Mouse (Mus musculus) ES-Bruce4 (cell line): ENCODE measurements at regions not wholly inside any gene's neighbourhood (a gene's known extent, or its start where the extent isn't known, plus 50 kb on each side); places are given as distances from the start of the nearest gene placed in this dataset.

ENCODE experiments used
- H3K27ac ChIP-seq: 2 replicates; pipeline ENCODE4 v1.5.1; 2012; ENCODE audit warnings: low read length, inconsistent platforms; ENCODE audit not compliant: insufficient read depth
- H3K27me3 ChIP-seq: 2 replicates; pipeline ENCODE4 v1.6.1; 2012; ENCODE audit warnings: mild to moderate bottlenecking, low read length, inconsistent platforms; ENCODE audit not compliant: control insufficient read depth, poor library complexity, insufficient read depth, severe bottlenecking
- H3K36me3 ChIP-seq: 2 replicates; pipeline ENCODE4 v1.6.1; 2012; ENCODE audit warnings: inconsistent platforms, mild to moderate bottlenecking, low read length, moderate library complexity; ENCODE audit not compliant: control insufficient read depth, poor library complexity, insufficient read depth, severe bottlenecking
- H3K4me1 ChIP-seq: one replicate; pipeline ENCODE4 v1.8.1; 2011; ENCODE audit warnings: low read length; ENCODE audit not compliant: control insufficient read depth, insufficient read depth
- H3K4me3 ChIP-seq: 2 replicates; pipeline ENCODE4 v1.5.1; 2011; ENCODE audit warnings: low read depth, mild to moderate bottlenecking, low read length
- H3K9ac ChIP-seq: 2 replicates; pipeline ENCODE4 v1.6.1; 2012; ENCODE audit warnings: low read depth, mild to moderate bottlenecking, inconsistent platforms; ENCODE audit not compliant: poor library complexity, severe bottlenecking
- H3K9me3 ChIP-seq: replicated peaks from 2 replicates; pipeline ENCODE4 v1.6.1; 2012; ENCODE audit warnings: mild to moderate bottlenecking, low read length, inconsistent platforms; ENCODE audit not compliant: control insufficient read depth, poor library complexity, insufficient read depth, severe bottlenecking
- CTCF ChIP-seq: IDR thresholded peaks from one replicate; pipeline ENCODE4 v1.8.1; 2011; ENCODE audit warnings: low read depth, low read length
- EP300 ChIP-seq: IDR thresholded peaks from 2 replicates; pipeline ENCODE4 v1.6.1; 2011; ENCODE audit warnings: low read depth, low read length; ENCODE audit not compliant: insufficient read depth
- POLR2A ChIP-seq: IDR thresholded peaks from one replicate; pipeline ENCODE4 v1.8.1; 2011; ENCODE audit warnings: low read length; ENCODE audit not compliant: insufficient read depth

- Histone ChIP-seq H3K27ac (no peak overlapping the region), H3K27me3 (no peaks in the 10 kb centered on the region), H3K4me1 (no peaks in the 10 kb centered on the region), H3K9me3 (no peaks in the 10 kb centered on the region), H3K4me3 (no peak overlapping the region), H3K9ac (no peak overlapping the region), H3K36me3 (no peaks in the 10 kb centered on the region)
- TF ChIP-seq POLR2A = no peak
- TF ChIP-seq EP300 = no peak
- TF ChIP-seq CTCF = no peak
Observed at GRCm38 (mm10) chr1:57053836-57054235, 75.4 kb upstream of the Satb2 start.

GRCm38 (mm10) chr1:57055976-57056375 lies 77.5 kb upstream of the Satb2 start:
- H3K27ac ChIP-seq = no peak overlapping the region
- H3K36me3 ChIP-seq = no peaks in the 10 kb centered on the region
- no peaks in the 10 kb centered on the region for H3K4me1 ChIP-seq
- no peak overlapping the region for H3K9ac ChIP-seq
- TF ChIP-seq EP300 (no peak), CTCF (no peak), POLR2A (no peak)
- H3K27me3 ChIP-seq = no peaks in the 10 kb centered on the region
- no peaks in the 10 kb centered on the region for H3K9me3 ChIP-seq
- no peak overlapping the region for H3K4me3 ChIP-seq

GRCm38 (mm10) chr1:57059216-57059615 lies 80.8 kb upstream of the Satb2 start:
- Histone ChIP-seq H3K27me3 (no peaks in the 10 kb centered on the region), H3K27ac (no peak overlapping the region), H3K36me3 (no peaks in the 10 kb centered on the region), H3K4me3 (no peak overlapping the region), H3K9ac (no peak overlapping the region), H3K4me1 (no peaks in the 10 kb centered on the region), H3K9me3 (no peaks in the 10 kb centered on the region)
- TF ChIP-seq CTCF = no peak
- no peak for TF ChIP-seq POLR2A
- TF ChIP-seq EP300 = no peak

- Histone ChIP-seq H3K4me1 (no peaks in the 10 kb centered on the region), H3K9ac (no peak overlapping the region), H3K27ac (no peak overlapping the region), H3K4me3 (no peak overlapping the region), H3K36me3 (no peaks in the 10 kb centered on the region), H3K9me3 (no peaks in the 10 kb centered on the region), H3K27me3 (no peaks in the 10 kb centered on the region; the same call in 1 of the 2 replicates)
- TF ChIP-seq POLR2A = no peak
- TF ChIP-seq CTCF = no peak
- no peak for TF ChIP-seq EP300
Observed at GRCm38 (mm10) chr1:57075221-57075620, 96.8 kb upstream of the Satb2 start.

- Histone ChIP-seq H3K27ac (no peak overlapping the region), H3K4me1 (no peaks in the 10 kb centered on the region), H3K4me3 (no peak overlapping the region), H3K9ac (no peak overlapping the region), H3K27me3 (no peaks in the 10 kb centered on the region; the same call in 1 of the 2 replicates), H3K36me3 (no peaks in the 10 kb centered on the region), H3K9me3 (no peaks in the 10 kb centered on the region)
- TF ChIP-seq EP300 (no peak), CTCF (no peak), POLR2A (no peak)
Observed at GRCm38 (mm10) chr1:57076696-57077095, 98.2 kb upstream of the Satb2 start.

- TF ChIP-seq EP300 (no peak), POLR2A (no peak), CTCF (no peak)
- H3K4me1 ChIP-seq = no peaks in the 10 kb centered on the region
- H3K27ac ChIP-seq = no peak overlapping the region
- H3K4me3 ChIP-seq = no peak overlapping the region
- no peaks in the 10 kb centered on the region for H3K9me3 ChIP-seq
- H3K36me3 ChIP-seq = no peaks in the 10 kb centered on the region
- H3K27me3 ChIP-seq = no peaks in the 10 kb centered on the region; the same call in 1 of the 2 replicates
- H3K9ac ChIP-seq = no peak overlapping the region
Observed at GRCm38 (mm10) chr1:57080306-57080705, 101.9 kb upstream of the Satb2 start.
